Mouse (Mus musculus): Measurements from ENCODE around the gene Olfr330. TPM values are rescaled to one million over a fixed set of nuclear protein-coding genes. Genes with fewer than 3 reads are reported as not detected.
"Not testable (repeated sequence)": the region's sequence is repeated elsewhere in the genome, so short reads cannot be mapped to it uniquely, and the experiment has no call there.

Olfr330 gene
- not detected in 2 replicates for polyA plus RNA-seq (2014; fragmentation: Nextera tagmentation; extraction: Ambion mirVana)

- not testable (repeated sequence) for ATAC-seq (replicated peaks; ENCODE audit: low FRiP score); DNase-seq (ENCODE audit: low spot score); H3K27me3 ChIP-seq (replicated peaks; ENCODE audit: control insufficient read depth, insufficient read depth, low read length); H3K27ac ChIP-seq (ENCODE audit: low read depth, low read length); H3K9me3 ChIP-seq (ENCODE audit: control insufficient read depth, low read length); H3K4me1 ChIP-seq (replicated peaks; ENCODE audit: control insufficient read depth, insufficient read depth, low read length); H3K4me3 ChIP-seq (ENCODE audit: low read depth, low read length); H3K9ac ChIP-seq (ENCODE audit: low read depth, low read length); H3K4me2 ChIP-seq; H3K36me3 ChIP-seq (ENCODE audit: control insufficient read depth, insufficient read depth, low read length)
Measured at GRCm38 (mm10) chr11:58534736-58535135, at the start of gene Olfr330. Olfr330 (minus strand) TSS chr11:58534836.

DNA sequence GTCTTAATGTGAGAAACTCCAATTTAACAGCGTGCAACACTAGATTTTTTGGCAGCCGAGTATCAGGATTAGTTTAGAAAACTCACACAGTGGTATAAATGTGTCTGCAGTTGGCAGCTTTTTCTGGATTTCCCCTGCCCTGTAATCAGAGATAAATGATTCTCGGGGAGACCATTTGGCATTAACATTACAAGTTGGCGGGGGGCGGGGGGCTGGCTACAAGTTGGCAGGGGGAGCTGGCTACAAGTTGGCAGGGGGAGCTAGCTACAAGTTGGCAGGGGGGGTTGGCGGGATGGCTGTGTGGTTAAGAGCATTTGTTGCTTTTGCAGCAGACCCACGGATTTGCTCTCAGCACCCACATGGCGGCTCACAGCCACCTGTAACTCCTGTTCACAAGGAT, 44.0 kb upstream of the Olfr330 start:
- Histone ChIP-seq H3K27ac (ENCODE audit: low read depth, low read length) (no peak overlapping the region), H3K4me3 (ENCODE audit: low read depth, low read length) (no peak overlapping the region), H3K9ac (ENCODE audit: low read depth, low read length) (no peak overlapping the region), H3K4me1 (replicated peaks; ENCODE audit: control insufficient read depth, insufficient read depth, low read length) (no peaks in the 10 kb centered on the region), H3K9me3 (ENCODE audit: control insufficient read depth, low read length) (no peaks in the 10 kb centered on the region), H3K36me3 (ENCODE audit: control insufficient read depth, insufficient read depth, low read length) (no peaks in the 10 kb centered on the region), H3K4me2 (no peak overlapping the region), H3K27me3 (replicated peaks; ENCODE audit: control insufficient read depth, insufficient read depth, low read length) (no peaks in the 10 kb centered on the region)
- WGBS, result 68% methylated on average over 8 of the region's 8 CpGs
- DNase-seq (ENCODE audit: low spot score), result no peak
- ATAC-seq (replicated peaks; ENCODE audit: low FRiP score), result no peak

DNA sequence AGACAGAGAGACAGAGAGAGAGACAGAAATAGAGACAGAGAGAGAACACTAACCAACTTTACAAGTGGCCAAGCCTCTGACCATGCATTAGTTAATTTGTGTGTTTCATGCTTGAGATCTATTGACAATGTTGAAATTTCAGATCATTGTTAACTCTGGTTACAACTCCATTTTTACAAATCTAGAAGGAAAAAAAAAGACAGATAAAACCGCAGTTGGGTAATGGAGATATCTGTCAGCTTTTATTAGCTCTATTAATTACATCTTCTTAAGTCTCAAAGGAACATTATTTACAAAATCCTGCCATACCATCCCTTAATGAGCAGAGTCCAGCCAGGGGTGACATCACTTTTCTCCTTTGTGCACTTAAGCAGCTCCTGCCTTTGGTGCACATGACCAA, 42.8 kb upstream of the Olfr330 start, which contains the start of gene Olfr325:
TSS of gene Olfr325 (plus strand) at position 301 of the 400 bp plus-strand sequence.
- Histone ChIP-seq H3K4me1 (replicated peaks; ENCODE audit: control insufficient read depth, insufficient read depth, low read length) (no peaks in the 10 kb centered on the region), H3K4me3 (ENCODE audit: low read depth, low read length) (no peak within 1 kb of the TSS), H3K36me3 (ENCODE audit: control insufficient read depth, insufficient read depth, low read length) (no peaks in the 10 kb centered on the region), H3K27ac (ENCODE audit: low read depth, low read length) (no peak within 1 kb of the TSS), H3K27me3 (replicated peaks; ENCODE audit: control insufficient read depth, insufficient read depth, low read length) (no peaks in the 10 kb centered on the region), H3K9ac (ENCODE audit: low read depth, low read length) (no peak within 1 kb of the TSS), H3K9me3 (ENCODE audit: control insufficient read depth, low read length) (no peaks in the 10 kb centered on the region), H3K4me2 (no peak within 1 kb of the TSS)
- no peak for DNase-seq (ENCODE audit: low spot score)
- ATAC-seq (replicated peaks; ENCODE audit: low FRiP score), result no peak
- 64% methylated on average over 1 of the region's 1 CpGs for WGBS

- no peak for ATAC-seq (replicated peaks; ENCODE audit: low FRiP score)
- no peaks in the 10 kb centered on the region for H3K36me3 ChIP-seq (ENCODE audit: control insufficient read depth, insufficient read depth, low read length)
- H3K9ac ChIP-seq (ENCODE audit: low read depth, low read length), result no peak within 1 kb of the TSS
- no peak within 1 kb of the TSS for H3K27ac ChIP-seq (ENCODE audit: low read depth, low read length)
- no peak for DNase-seq (ENCODE audit: low spot score)
- H3K9me3 ChIP-seq (ENCODE audit: control insufficient read depth, low read length), result no peaks in the 10 kb centered on the region
- WGBS, result 80% methylated on average over 5 of the region's 5 CpGs
- no peaks in the 10 kb centered on the region for H3K4me1 ChIP-seq (replicated peaks; ENCODE audit: control insufficient read depth, insufficient read depth, low read length)
- H3K4me2 ChIP-seq, result no peak within 1 kb of the TSS
- H3K4me3 ChIP-seq (ENCODE audit: low read depth, low read length), result no peak within 1 kb of the TSS
- H3K27me3 ChIP-seq (replicated peaks; ENCODE audit: control insufficient read depth, insufficient read depth, low read length), result no peaks in the 10 kb centered on the region
Measured at GRCm38 (mm10) chr11:58570405-58570804, 35.8 kb upstream of the Olfr330 start, which contains the start of gene Olfr224. Olfr224 (minus strand) TSS chr11:58570553.

- Histone ChIP-seq H3K9ac (ENCODE audit: low read depth, low read length) (no peak within 1 kb of the TSS), H3K36me3 (ENCODE audit: control insufficient read depth, insufficient read depth, low read length) (no peaks in the 10 kb centered on the region), H3K4me1 (replicated peaks; ENCODE audit: control insufficient read depth, insufficient read depth, low read length) (no peaks in the 10 kb centered on the region), H3K4me2 (no peak within 1 kb of the TSS), H3K27ac (ENCODE audit: low read depth, low read length) (no peak within 1 kb of the TSS), H3K27me3 (replicated peaks; ENCODE audit: control insufficient read depth, insufficient read depth, low read length) (no peaks in the 10 kb centered on the region), H3K4me3 (ENCODE audit: low read depth, low read length) (no peak within 1 kb of the TSS), H3K9me3 (ENCODE audit: control insufficient read depth, low read length) (no peaks in the 10 kb centered on the region)
- WGBS, result 96% methylated on average over 1 of the region's 1 CpGs
- DNase-seq (ENCODE audit: low spot score) (no peak), ATAC-seq (replicated peaks; ENCODE audit: low FRiP score) (no peak)
Measured at GRCm38 (mm10) chr11:58555536-58555935, 20.9 kb upstream of the Olfr330 start, which contains the start of gene Olfr328. Olfr328 (minus strand) TSS chr11:58555636.

GRCm38 (mm10) chr11:58546322-58546721, 11.7 kb upstream of the Olfr330 start, which contains the start of gene Olfr329-ps:
Olfr329-ps (minus strand) TSS chr11:58546422.
- no peak within 1 kb of the TSS for H3K9ac ChIP-seq (ENCODE audit: low read depth, low read length)
- H3K9me3 ChIP-seq (ENCODE audit: control insufficient read depth, low read length), result no peaks in the 10 kb centered on the region
- no peak within 1 kb of the TSS for H3K4me2 ChIP-seq
- H3K27me3 ChIP-seq (replicated peaks; ENCODE audit: control insufficient read depth, insufficient read depth, low read length), result no peaks in the 10 kb centered on the region
- H3K4me3 ChIP-seq (ENCODE audit: low read depth, low read length), result no peak within 1 kb of the TSS
- no peaks in the 10 kb centered on the region for H3K4me1 ChIP-seq (replicated peaks; ENCODE audit: control insufficient read depth, insufficient read depth, low read length)
- no peak for ATAC-seq (replicated peaks; ENCODE audit: low FRiP score)
- 82% methylated on average over 5 of the region's 5 CpGs for WGBS
- DNase-seq (ENCODE audit: low spot score), result no peak
- H3K36me3 ChIP-seq (ENCODE audit: control insufficient read depth, insufficient read depth, low read length), result no peaks in the 10 kb centered on the region
- no peak within 1 kb of the TSS for H3K27ac ChIP-seq (ENCODE audit: low read depth, low read length)

DNA sequence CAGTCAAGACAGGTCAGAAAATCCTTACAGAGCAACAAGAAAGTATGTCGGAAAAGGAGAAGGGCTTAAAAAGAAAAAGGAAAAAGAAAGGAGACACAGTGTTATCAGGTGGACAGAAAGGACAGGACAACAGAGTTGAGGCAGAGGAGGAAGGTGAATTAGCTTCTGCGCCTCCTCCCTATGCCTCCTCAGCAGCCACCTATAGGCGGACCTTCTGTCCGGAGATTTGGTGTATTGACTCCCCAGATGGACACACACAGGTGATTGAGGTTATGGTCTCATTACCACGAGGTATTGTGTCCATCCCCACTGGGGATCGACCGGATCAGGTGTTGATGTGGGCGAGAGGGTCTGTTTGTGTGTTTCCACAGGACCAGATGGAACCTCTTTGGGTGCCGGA, 14.9 kb downstream of the Olfr330 start:
- not testable (repeated sequence) for H3K27me3 ChIP-seq (replicated peaks; ENCODE audit: control insufficient read depth, insufficient read depth, low read length); H3K27ac ChIP-seq (ENCODE audit: low read depth, low read length); H3K36me3 ChIP-seq (ENCODE audit: control insufficient read depth, insufficient read depth, low read length); H3K4me1 ChIP-seq (replicated peaks; ENCODE audit: control insufficient read depth, insufficient read depth, low read length); H3K4me2 ChIP-seq; ATAC-seq (replicated peaks; ENCODE audit: low FRiP score); H3K9me3 ChIP-seq (ENCODE audit: control insufficient read depth, low read length); H3K9ac ChIP-seq (ENCODE audit: low read depth, low read length); H3K4me3 ChIP-seq (ENCODE audit: low read depth, low read length); DNase-seq (ENCODE audit: low spot score)
- WGBS, result 87% methylated on average over 7 of the region's 9 CpGs

DNA sequence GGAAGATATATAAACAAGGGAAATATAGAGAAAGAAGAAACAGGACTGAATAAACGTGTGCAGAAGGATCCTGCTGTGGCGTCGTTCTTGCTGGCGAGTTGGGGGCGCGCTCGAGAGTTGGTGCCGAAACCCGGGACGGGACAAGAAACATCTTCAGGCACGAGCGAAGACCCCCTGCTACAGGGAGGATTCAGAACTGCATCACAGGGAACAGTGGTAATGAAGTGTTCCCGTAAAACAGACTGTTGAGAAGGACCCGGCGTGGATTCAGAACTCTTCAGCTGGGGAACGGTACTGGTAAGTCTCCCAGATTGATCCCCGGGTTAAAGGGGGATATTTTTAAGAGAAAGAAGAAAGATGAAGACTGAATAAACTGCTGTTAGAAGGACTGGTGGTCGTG, 15.7 kb downstream of the Olfr330 start:
- not testable (repeated sequence) for H3K27me3 ChIP-seq (replicated peaks; ENCODE audit: control insufficient read depth, insufficient read depth, low read length); ATAC-seq (replicated peaks; ENCODE audit: low FRiP score); H3K9me3 ChIP-seq (ENCODE audit: control insufficient read depth, low read length); H3K4me1 ChIP-seq (replicated peaks; ENCODE audit: control insufficient read depth, insufficient read depth, low read length); H3K9ac ChIP-seq (ENCODE audit: low read depth, low read length); H3K36me3 ChIP-seq (ENCODE audit: control insufficient read depth, insufficient read depth, low read length); H3K27ac ChIP-seq (ENCODE audit: low read depth, low read length); H3K4me2 ChIP-seq; H3K4me3 ChIP-seq (ENCODE audit: low read depth, low read length); DNase-seq (ENCODE audit: low spot score)
- 94% methylated on average over 17 of the region's 18 CpGs for WGBS

- not testable (repeated sequence) for H3K4me2 ChIP-seq; H3K9ac ChIP-seq (ENCODE audit: low read depth, low read length); DNase-seq (ENCODE audit: low spot score); H3K4me3 ChIP-seq (ENCODE audit: low read depth, low read length); ATAC-seq (replicated peaks; ENCODE audit: low FRiP score); H3K27ac ChIP-seq (ENCODE audit: low read depth, low read length); H3K27me3 ChIP-seq (replicated peaks; ENCODE audit: control insufficient read depth, insufficient read depth, low read length); H3K4me1 ChIP-seq (replicated peaks; ENCODE audit: control insufficient read depth, insufficient read depth, low read length); H3K36me3 ChIP-seq (ENCODE audit: control insufficient read depth, insufficient read depth, low read length); H3K9me3 ChIP-seq (ENCODE audit: control insufficient read depth, low read length)
- 82% methylated on average over 19 of the region's 19 CpGs for WGBS
Measured at GRCm38 (mm10) chr11:58509058-58509457, 25.6 kb downstream of the Olfr330 start.

All from liver, embryonic 11.5 days (tissue).